Mouse (Mus musculus) testis, adult 2 months (tissue): ENCODE data around the gene Kcnc3.

Experiments
- CTCF ChIP-seq: fragments of 200-500 bp; IDR thresholded peaks from 2 replicates; pipeline ENCODE4 v1.5.1; 2012; ENCODE audit warnings: low read depth, mild to moderate bottlenecking, inconsistent platforms, low read length, moderate library complexity; ENCODE audit not compliant: control insufficient read depth, insufficient read depth, insufficient replicate concordance
- POLR2A ChIP-seq: fragments of 200-500 bp; IDR thresholded peaks from 2 replicates; pipeline ENCODE4 v1.6.1; 2012; ENCODE audit warnings: low read depth, mild to moderate bottlenecking, inconsistent platforms, low read length, moderate library complexity; ENCODE audit not compliant: control insufficient read depth

DNA sequence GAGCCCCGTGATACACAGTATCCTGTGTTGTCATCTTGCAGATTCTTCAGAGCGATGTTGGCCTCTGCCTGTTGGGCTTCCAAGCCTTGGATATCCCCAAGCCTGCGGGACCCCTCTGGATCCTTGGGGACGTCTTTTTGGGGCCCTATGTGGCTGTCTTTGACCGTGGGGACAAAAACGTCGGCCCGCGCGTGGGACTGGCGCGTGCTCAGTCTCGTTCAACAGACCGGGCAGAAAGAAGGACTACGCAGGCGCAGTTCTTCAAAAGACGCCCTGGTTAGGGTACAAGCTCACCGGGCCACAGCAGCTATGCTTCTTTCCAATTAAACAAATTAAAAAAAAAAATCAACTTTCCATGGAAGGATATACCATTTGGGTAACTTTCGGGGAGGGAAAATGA, 3.9 kb upstream of the Kcnc3 start:
- no peak for TF ChIP-seq POLR2A
- TF ChIP-seq CTCF = no peak
